Mouse (Mus musculus) skeletal muscle tissue, adult 2 months (tissue): ENCODE measurements around the gene Dbh.

Source experiments
- DNase-seq: peaks from one replicate; pipeline ENCODE4 v3.0.0-alpha.2; 2012; ENCODE audit warnings: low read depth, low spot score

The Dbh gene

GRCm38 (mm10) chr2:27163851-27164250, 1.2 kb upstream of the Dbh start:
- no peak for DNase-seq

GRCm38 (mm10) chr2:27166074-27166473, 1.0 kb downstream of the Dbh start:
- DNase-seq: no peak

GRCm38 (mm10) chr2:27166999-27167398, 2.0 kb downstream of the Dbh start:
- no peak for DNase-seq

- no peak for DNase-seq
Observed at GRCm38 (mm10) chr2:27174242-27174641, 9.2 kb downstream of the Dbh start.

- DNase-seq: peak; percentile 32
Observed at GRCm38 (mm10) chr2:27175696-27176267, 10.7 kb downstream of the Dbh start.

GRCm38 (mm10) chr2:27179101-27179500, 14.1 kb downstream of the Dbh start:
- DNase-seq: no peak

GRCm38 (mm10) chr2:27181907-27182306, 16.9 kb downstream of the Dbh start:
- DNase-seq: no peak

GRCm38 (mm10) chr2:27183734-27184133, 18.7 kb downstream of the Dbh start:
- DNase-seq: no peak

- DNase-seq: no peak
Observed at GRCm38 (mm10) chr2:27187531-27187930, 22.5 kb downstream of the Dbh start.

GRCm38 (mm10) chr2:27189994-27190393, 25.0 kb downstream of the Dbh start:
- DNase-seq: no peak

GRCm38 (mm10) chr2:27198551-27199246, 33.7 kb downstream of the Dbh start:
- DNase-seq: no peak

GRCm38 (mm10) chr2:27200586-27200985, 35.6 kb downstream of the Dbh start:
- no peak for DNase-seq

GRCm38 (mm10) chr2:27205666-27206065, 40.6 kb downstream of the Dbh start:
- DNase-seq: no peak

- DNase-seq: peak; percentile 85
Observed at GRCm38 (mm10) chr2:27206128-27206797, 41.2 kb downstream of the Dbh start.

- DNase-seq: peak; percentile 83
Observed at GRCm38 (mm10) chr2:27207126-27207525, 42.1 kb downstream of the Dbh start.

- no peak for DNase-seq
Observed at GRCm38 (mm10) chr2:27209370-27209769, 44.3 kb downstream of the Dbh start.

- no peak for DNase-seq
Observed at GRCm38 (mm10) chr2:27209816-27210215, 44.8 kb downstream of the Dbh start.

GRCm38 (mm10) chr2:27210255-27210654, 45.2 kb downstream of the Dbh start:
- no peak for DNase-seq

- DNase-seq: no peak
Observed at GRCm38 (mm10) chr2:27210676-27211210, 45.7 kb downstream of the Dbh start.

- peak; percentile 74 for DNase-seq
Observed at GRCm38 (mm10) chr2:27211966-27212893, 47.2 kb downstream of the Dbh start.

GRCm38 (mm10) chr2:27215537-27215936, 50.5 kb downstream of the Dbh start:
- no peak for DNase-seq

- DNase-seq: no peak
Observed at GRCm38 (mm10) chr2:27218121-27218544, 53.1 kb downstream of the Dbh start.
